Mouse (Mus musculus) adrenal gland, adult 2 months (tissue): ENCODE measurements around the gene Ppbp. TPM values are rescaled to one million over a fixed set of nuclear protein-coding genes. Genes with fewer than 3 reads are reported as not detected.
"Not testable (repeated sequence)": the region's sequence is repeated elsewhere in the genome, so short reads cannot be mapped to it uniquely, and the experiment has no call there.

ENCODE experiments used
- DNase-seq: peaks from one replicate; pipeline ENCODE4 v3.0.0; 2021
- microRNA-seq, 2 experiments: library from miRNA; unstranded; fragments of <30 nt; microRNA quantifications; one replicate each; pipeline ENCODE4 v1.2.0; 2021
- polyA plus RNA-seq: library from polyadenylated mRNA; depleted of rRNA; stranded (reverse); fragments of >200 nt; gene quantifications from 2 replicates; pipeline ENCODE4 v1.2.3, GENCODE M21; 2012; rRNA removed
- total RNA-seq, 2 experiments: library from RNA; stranded (reverse); gene quantifications; 2 replicates each; pipeline ENCODE4 v1.2.3; 2021

Ppbp gene
- total and polyA plus RNA-seq, 3 experiments: 0.39 to 3.2 (median 2.2) TPM

DNA sequence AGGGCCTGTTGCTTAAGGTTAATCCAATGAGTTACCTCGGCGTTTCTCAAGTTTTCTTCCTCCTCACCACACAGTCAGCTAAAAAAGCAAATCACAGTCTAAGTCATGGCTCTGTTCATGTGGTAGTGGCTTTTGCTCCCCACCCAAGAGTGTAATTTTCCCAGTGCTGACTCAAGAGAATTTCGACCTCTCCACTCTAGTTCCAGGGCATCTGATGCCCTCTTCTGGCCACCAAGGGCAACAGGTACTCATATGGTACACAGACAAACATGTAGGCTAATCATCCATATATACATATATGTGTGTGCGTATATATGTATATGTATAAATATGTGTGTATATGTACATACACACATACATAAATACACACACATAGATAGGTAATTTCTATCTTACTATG lies 19.8 kb downstream of the Ppbp start:
- DNase-seq: no peak

DNA sequence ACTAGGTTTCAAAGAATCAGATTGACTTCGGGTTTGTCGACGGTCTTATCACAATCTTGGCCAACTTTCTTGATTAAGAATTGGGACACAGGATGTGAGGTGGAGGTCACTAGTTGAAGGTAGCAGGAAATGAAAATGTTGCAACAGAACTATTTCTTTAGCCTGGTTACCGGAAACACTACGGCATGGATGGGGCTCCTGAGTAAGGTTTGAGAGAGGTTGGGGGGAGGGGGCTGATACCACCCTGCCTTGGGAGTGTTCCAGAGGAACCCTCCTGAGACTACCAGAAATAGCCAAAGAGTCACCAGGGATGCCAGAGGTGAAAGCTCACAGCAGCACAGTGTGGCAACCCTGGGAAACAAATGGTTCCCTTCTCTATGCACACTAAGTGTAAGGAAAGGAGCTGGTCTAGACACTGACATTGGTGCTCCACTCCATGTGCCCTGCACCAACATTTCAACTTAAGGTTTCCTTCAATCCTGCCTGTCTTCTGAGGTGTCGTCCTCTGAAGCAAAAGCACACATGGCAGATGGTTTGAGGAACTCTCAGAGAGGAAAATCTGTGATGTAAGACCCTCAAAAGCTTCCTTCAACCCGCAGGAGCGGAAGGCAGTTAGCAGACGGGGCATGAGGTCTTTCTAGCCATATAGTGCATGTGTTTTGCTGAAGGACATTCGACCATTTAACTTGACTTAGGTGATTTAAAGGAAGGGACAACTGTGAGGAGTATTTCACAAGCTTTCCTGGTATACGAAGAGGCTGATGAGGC lies 21.2 kb downstream of the Ppbp start:
- DNase-seq: peak; percentile 59

DNA sequence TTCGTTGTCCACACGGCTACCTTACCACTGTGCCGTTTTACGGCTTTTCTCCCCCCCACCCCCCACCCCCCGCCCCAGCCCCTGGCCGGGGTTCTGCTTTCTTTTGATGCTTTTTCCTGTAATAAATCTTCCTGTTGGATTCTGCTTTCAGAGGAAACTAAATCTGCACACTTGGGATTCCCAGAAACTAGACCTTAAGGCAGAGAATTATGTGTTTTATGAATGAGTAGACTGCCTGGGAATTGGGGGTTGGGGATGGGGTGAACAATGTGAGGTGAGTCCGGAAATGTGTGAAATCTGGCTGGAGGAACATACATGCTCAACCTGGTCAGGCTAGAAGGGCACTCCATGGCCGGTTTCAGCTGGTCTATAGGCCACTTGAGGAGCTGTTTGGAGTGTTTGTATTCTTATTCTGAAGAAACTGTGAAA lies 21.8 kb downstream of the Ppbp start:
- no peak for DNase-seq

DNA sequence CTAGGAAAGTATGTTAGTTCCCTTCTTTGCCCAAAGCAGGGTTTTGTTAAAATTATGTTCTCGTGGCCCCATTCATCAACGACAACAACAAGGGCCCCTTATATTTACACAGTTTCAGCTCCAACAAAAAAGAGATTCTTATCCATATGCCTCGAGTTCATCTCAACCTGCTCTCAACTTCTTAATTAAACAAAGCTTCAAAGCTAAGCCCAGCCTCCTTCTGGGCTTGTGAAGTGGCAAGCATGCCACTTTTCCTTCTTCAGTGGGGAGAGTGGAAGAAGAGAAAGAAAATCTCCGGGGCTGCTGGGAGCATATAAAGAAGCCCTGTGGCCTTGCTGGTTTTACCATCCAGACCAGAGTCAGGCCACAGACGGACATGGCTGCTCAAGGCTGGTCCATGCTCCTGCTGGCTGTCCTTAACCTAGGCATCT lies 25.9 kb downstream of the Ppbp start, which contains the start of gene Cxcl15:
TSS of gene Cxcl15 (plus strand) at position 340 of the 431 bp plus-strand sequence.
- no peak for DNase-seq

DNA sequence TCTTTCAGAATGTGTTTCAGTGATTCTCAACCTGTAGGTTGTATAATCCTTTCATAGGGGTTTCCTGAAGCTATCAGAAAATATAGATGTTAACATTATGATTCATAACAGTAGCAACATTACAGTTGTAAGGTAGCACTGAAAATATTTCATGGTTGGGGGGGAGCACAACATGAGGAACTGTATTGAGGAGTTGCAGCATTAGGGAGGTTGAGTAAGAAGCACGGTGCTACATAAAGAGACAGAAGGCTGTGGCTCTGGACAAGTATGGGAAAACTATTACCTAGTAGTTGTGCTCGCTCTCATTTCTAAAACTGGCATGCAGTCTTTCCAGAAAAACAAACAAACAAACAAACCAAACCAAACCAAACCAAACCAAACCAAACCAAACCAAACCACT lies 27.1 kb downstream of the Ppbp start:
- DNase-seq: not testable (repeated sequence)

DNA sequence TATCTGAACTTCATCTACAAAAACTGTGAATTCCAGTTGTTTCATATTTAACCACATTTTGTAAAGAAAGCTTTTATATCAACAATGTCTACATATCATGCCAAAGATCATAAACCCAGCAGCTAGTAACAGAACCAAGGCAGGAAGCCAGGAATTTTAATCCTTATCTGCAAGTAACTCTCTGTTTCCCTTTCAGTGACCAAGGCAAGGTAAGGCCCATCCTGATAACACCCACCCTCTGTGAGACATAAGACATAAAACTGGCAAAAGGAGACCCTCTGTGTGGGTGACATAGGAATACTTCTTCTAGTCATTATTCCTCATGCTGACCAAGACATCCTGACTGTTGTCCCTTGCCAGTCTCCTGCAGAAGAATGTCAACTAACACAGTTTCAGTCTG lies 36.3 kb downstream of the Ppbp start:
- DNase-seq: no peak

DNA sequence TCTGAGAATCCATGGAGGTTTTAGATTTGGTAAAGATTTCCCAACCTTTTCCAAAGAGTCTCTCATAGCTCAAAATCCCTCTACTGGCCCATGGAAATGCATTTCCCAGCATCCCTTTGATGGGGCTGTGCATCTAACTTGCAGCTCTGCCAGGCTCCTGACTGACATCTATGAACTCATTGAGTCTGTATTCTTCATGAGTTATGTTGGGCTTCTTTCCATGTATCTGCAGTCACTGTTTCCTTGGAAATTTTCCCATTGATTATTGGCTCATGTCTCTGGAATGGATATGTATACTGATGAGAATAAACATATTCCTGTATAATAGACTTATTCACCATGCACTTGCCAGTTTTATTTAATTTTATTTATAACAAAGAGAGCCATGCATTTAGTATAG lies 37.7 kb downstream of the Ppbp start:
- DNase-seq: no peak

DNA sequence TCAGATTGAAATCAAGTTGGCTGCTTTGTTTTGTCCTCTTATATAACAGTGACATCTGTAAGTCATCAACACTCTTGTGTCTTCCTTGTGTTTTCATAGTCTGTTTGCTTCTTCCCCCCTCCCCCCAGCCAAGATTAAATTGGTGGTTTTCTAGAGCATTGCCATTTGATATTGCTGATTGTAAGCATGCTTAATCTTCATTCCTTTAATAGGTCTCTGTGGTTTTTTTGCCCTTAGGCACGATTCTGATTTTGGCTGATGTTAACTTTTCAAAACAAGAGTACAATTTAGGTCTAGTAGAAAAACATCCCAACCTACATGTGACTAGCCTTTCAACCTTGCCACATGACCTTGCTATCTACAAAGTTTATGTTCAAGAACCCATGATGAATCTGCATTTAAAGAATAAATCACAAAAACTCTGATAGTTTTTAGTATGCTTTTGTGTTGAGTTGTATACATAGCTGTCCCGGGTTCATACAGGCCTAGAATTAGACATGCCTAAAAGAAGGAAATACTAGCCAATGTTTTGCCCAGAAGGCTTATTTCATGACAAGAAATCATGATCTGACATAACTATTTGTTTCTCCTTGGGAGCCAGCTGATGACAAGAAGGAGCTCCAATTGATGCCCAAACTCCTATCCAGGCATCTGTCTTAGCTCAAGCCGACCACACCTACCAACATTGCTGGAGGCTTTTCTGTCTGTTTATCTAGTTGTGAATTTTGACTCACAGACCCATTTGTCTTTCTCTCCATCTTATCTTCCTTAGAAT lies 39.0 kb downstream of the Ppbp start:
- DNase-seq: no peak

Small RNA genes lying within 50 kb of the gene (microRNA-seq; reads per million reads assigned to microRNA genes)
- gene Gm24322: 0 reads per million in 2 experiments

Other genes starting within 250 kb of the Ppbp start
- gene Afm, start 249.6 kb upstream of the Ppbp start, total RNA-seq: 1 to 10 TPM in 1 of 2 experiments, not detected in 1; 1.1 TPM
- gene Afm, start 249.6 kb upstream of the Ppbp start, polyA plus RNA-seq: not detected in 2 replicates
- under 1 TPM in 1 of 2 experiments, not detected in 1; 0.17 TPM for gene 5830473C10Rik, start 207.4 kb upstream of the Ppbp start, total RNA-seq
- gene 5830473C10Rik, start 207.4 kb upstream of the Ppbp start, polyA plus RNA-seq: not detected in 2 replicates
- 1 to 10 TPM; 2.8 to 3.4 TPM for gene Rassf6, start 127.9 kb upstream of the Ppbp start, total RNA-seq
- gene Rassf6, start 127.9 kb upstream of the Ppbp start, polyA plus RNA-seq: 0.33 TPM in 1 of 2 replicates, not detected in the other
- not detected for gene Cxcl5, start 9.2 kb upstream of the Ppbp start, total RNA-seq
- 0.07 TPM in 1 of 2 replicates, not detected in the other for gene Cxcl5, start 9.2 kb upstream of the Ppbp start, polyA plus RNA-seq
- gene Pf4, start 3.9 kb downstream of the Ppbp start, total RNA-seq: 10 to 100 TPM in 1 of 2 experiments, 1 to 10 TPM in 1; 9.5 to 17.8 TPM
- 9.5 and 17.9 TPM in 2 replicates for gene Pf4, start 3.9 kb downstream of the Ppbp start, polyA plus RNA-seq
- not detected for gene Cxcl3, start 17.6 kb downstream of the Ppbp start, total RNA-seq
- gene Cxcl3, start 17.6 kb downstream of the Ppbp start, polyA plus RNA-seq: 0.10 TPM in 1 of 2 replicates, not detected in the other
- not detected for gene Cxcl15, start 26.0 kb downstream of the Ppbp start, total RNA-seq
- not detected in 2 replicates for gene Cxcl15, start 26.0 kb downstream of the Ppbp start, polyA plus RNA-seq
- gene Cxcl1, start 122.7 kb downstream of the Ppbp start, total RNA-seq: under 1 TPM; 0.40 to 0.73 TPM
- 1.8 and 3.8 TPM in 2 replicates for gene Cxcl1, start 122.7 kb downstream of the Ppbp start, polyA plus RNA-seq
- gene Cxcl2, start 135.4 kb downstream of the Ppbp start, total RNA-seq: under 1 TPM in 1 of 2 experiments, not detected in 1; 0.35 TPM
- gene Cxcl2, start 135.4 kb downstream of the Ppbp start, polyA plus RNA-seq: 1.9 TPM in 2 replicates
- gene Mthfd2l, start 162.6 kb downstream of the Ppbp start, total RNA-seq: 10 to 100 TPM; 14.2 to 20.4 TPM
- 29.0 and 64.4 TPM in 2 replicates for gene Mthfd2l, start 162.6 kb downstream of the Ppbp start, polyA plus RNA-seq